Mouse (Mus musculus): Measurements from ENCODE around the gene Ddx55. TPM values are rescaled to one million over a fixed set of nuclear protein-coding genes. Genes with fewer than 3 reads are reported as not detected.
"Not testable (repeated sequence)": the region's sequence is repeated elsewhere in the genome, so short reads cannot be mapped to it uniquely, and the experiment has no call there.

Ddx55 gene
- polyA plus RNA-seq, 1 experiment = 37.9 TPM

GRCm38 (mm10) chr5:124555145-124555544 lies 2.5 kb downstream of the Ddx55 start:
- WGBS = 74% methylated on average over 1 of the region's 1 CpGs
- Histone ChIP-seq H3K4me1 (ENCODE audit: control insufficient read depth, insufficient read depth, low read length) (peaks cover 2% of the 10 kb centered on the region; the same call in 1 of the 2 replicates), H3K4me3 (replicated peaks; ENCODE audit: insufficient read depth, low read depth, low read length) (no peak overlapping the region), H3K27me3 (ENCODE audit: control insufficient read depth, insufficient read depth, low read length) (no peaks in the 10 kb centered on the region), H3K27ac (ENCODE audit: insufficient read depth, low read length) (no peak overlapping the region)
- no peak for DNase-seq
- TF ChIP-seq POLR2A (IDR thresholded peaks at IDR 0.05; ENCODE audit: borderline replicate concordance, insufficient read depth, low read length) = no peak
- no peak for TF ChIP-seq CTCF (IDR thresholded peaks at IDR 0.05; ENCODE audit: borderline replicate concordance, insufficient read depth, low read depth, low read length)

GRCm38 (mm10) chr5:124571068-124571467 lies 18.4 kb downstream of the Ddx55 start:
- TF ChIP-seq CTCF (IDR thresholded peaks at IDR 0.05; ENCODE audit: borderline replicate concordance, insufficient read depth, low read depth, low read length) (no peak), POLR2A (IDR thresholded peaks at IDR 0.05; ENCODE audit: borderline replicate concordance, insufficient read depth, low read length) (0 out of 2 replicates have a peak, but pooled peaks have one; percentile 24)
- WGBS = 15% methylated on average over 12 of the region's 12 CpGs
- no peak overlapping the region for H3K27ac ChIP-seq (ENCODE audit: insufficient read depth, low read length)

GRCm38 (mm10) chr5:124575467-124575866 lies 22.8 kb downstream of the Ddx55 start:
- no peak for TF ChIP-seq POLR2A (IDR thresholded peaks at IDR 0.05; ENCODE audit: borderline replicate concordance, insufficient read depth, low read length)
- no peak for TF ChIP-seq CTCF (IDR thresholded peaks at IDR 0.05; ENCODE audit: borderline replicate concordance, insufficient read depth, low read depth, low read length)
- 91% methylated on average over 7 of the region's 7 CpGs for WGBS
- Histone ChIP-seq H3K4me3 (replicated peaks; ENCODE audit: insufficient read depth, low read depth, low read length) (no peak overlapping the region), H3K27me3 (ENCODE audit: control insufficient read depth, insufficient read depth, low read length) (no peaks in the 10 kb centered on the region), H3K4me1 (ENCODE audit: control insufficient read depth, insufficient read depth, low read length) (peaks cover 5% of the 10 kb centered on the region), H3K27ac (ENCODE audit: insufficient read depth, low read length) (no peak overlapping the region)
- no peak for DNase-seq

More at GRCm38 (mm10) chr5:124571068-124571467, 18.4 kb downstream of the Ddx55 start:
- DNase-seq = peak; percentile 81 to 91
- peaks cover 5% of the 10 kb centered on the region for H3K4me1 ChIP-seq (ENCODE audit: control insufficient read depth, insufficient read depth, low read length)
- no peak overlapping the region for H3K4me3 ChIP-seq (replicated peaks; ENCODE audit: insufficient read depth, low read depth, low read length)
- no peaks in the 10 kb centered on the region for H3K27me3 ChIP-seq (ENCODE audit: control insufficient read depth, insufficient read depth, low read length)

- Histone ChIP-seq H3K4me3 (replicated peaks; ENCODE audit: insufficient read depth, low read depth, low read length) (peak within 1 kb of the TSS; percentile 79), H3K27me3 (ENCODE audit: control insufficient read depth, insufficient read depth, low read length) (no peaks in the 10 kb centered on the region), H3K4me1 (ENCODE audit: control insufficient read depth, insufficient read depth, low read length) (no peaks in the 10 kb centered on the region; the same call in 1 of the 2 replicates), H3K27ac (ENCODE audit: insufficient read depth, low read length) (peak within 1 kb of the TSS; percentile 42; the same call in 1 of the 2 replicates)
- peak; percentile 94 to 95 for DNase-seq
- TF ChIP-seq CTCF (IDR thresholded peaks at IDR 0.05; ENCODE audit: borderline replicate concordance, insufficient read depth, low read depth, low read length) = no peak
- TF ChIP-seq POLR2A (IDR thresholded peaks at IDR 0.05; ENCODE audit: borderline replicate concordance, insufficient read depth, low read length) = peak; percentile 98
- 1% methylated on average over 51 of the region's 51 CpGs for WGBS
Measured at GRCm38 (mm10) chr5:124578633-124579317, 26.1 kb downstream of the Ddx55 start, which contains the start of the genes Eif2b1 and Gtf2h3. Gene Eif2b1 (minus strand): TSS chr5:124579131. Gene Gtf2h3 (plus strand): TSS chr5:124579140.

GRCm38 (mm10) chr5:124582515-124582914 lies 29.9 kb downstream of the Ddx55 start:
- TF ChIP-seq POLR2A (IDR thresholded peaks at IDR 0.05; ENCODE audit: borderline replicate concordance, insufficient read depth, low read length) (no peak), CTCF (IDR thresholded peaks at IDR 0.05; ENCODE audit: borderline replicate concordance, insufficient read depth, low read depth, low read length) (no peak)
- Histone ChIP-seq H3K4me1 (ENCODE audit: control insufficient read depth, insufficient read depth, low read length) (no peaks in the 10 kb centered on the region; the same call in 1 of the 2 replicates), H3K4me3 (replicated peaks; ENCODE audit: insufficient read depth, low read depth, low read length) (no peak overlapping the region), H3K27ac (ENCODE audit: insufficient read depth, low read length) (no peak overlapping the region), H3K27me3 (ENCODE audit: control insufficient read depth, insufficient read depth, low read length) (no peaks in the 10 kb centered on the region)
- WGBS = 74% methylated on average over 5 of the region's 5 CpGs
- DNase-seq = no peak

GRCm38 (mm10) chr5:124592768-124593167 lies 40.1 kb downstream of the Ddx55 start:
- Histone ChIP-seq H3K27me3 (ENCODE audit: control insufficient read depth, insufficient read depth, low read length) (no peaks in the 10 kb centered on the region), H3K4me1 (ENCODE audit: control insufficient read depth, insufficient read depth, low read length) (no peaks in the 10 kb centered on the region), H3K4me3 (replicated peaks; ENCODE audit: insufficient read depth, low read depth, low read length) (no peak overlapping the region), H3K27ac (ENCODE audit: insufficient read depth, low read length) (no peak overlapping the region)
- DNase-seq = no peak
- no peak for TF ChIP-seq POLR2A (IDR thresholded peaks at IDR 0.05; ENCODE audit: borderline replicate concordance, insufficient read depth, low read length)
- no peak for TF ChIP-seq CTCF (IDR thresholded peaks at IDR 0.05; ENCODE audit: borderline replicate concordance, insufficient read depth, low read depth, low read length)
- 97% methylated on average over 3 of the region's 3 CpGs for whole genome bisulfite sequencing

GRCm38 (mm10) chr5:124598224-124599174 lies 45.8 kb downstream of the Ddx55 start:
- WGBS = 3% methylated on average over 30 of the region's 30 CpGs
- no peak for TF ChIP-seq CTCF (IDR thresholded peaks at IDR 0.05; ENCODE audit: borderline replicate concordance, insufficient read depth, low read depth, low read length)
- TF ChIP-seq POLR2A (IDR thresholded peaks at IDR 0.05; ENCODE audit: borderline replicate concordance, insufficient read depth, low read length) = peak; percentile 38; the same call in 1 of the 2 replicates
- H3K27ac ChIP-seq (ENCODE audit: insufficient read depth, low read length) = no peak overlapping the region

GRCm38 (mm10) chr5:124599726-124600125 lies 47.1 kb downstream of the Ddx55 start:
- DNase-seq; H3K27ac ChIP-seq (ENCODE audit: insufficient read depth, low read length); H3K4me3 ChIP-seq (replicated peaks; ENCODE audit: insufficient read depth, low read depth, low read length); H3K27me3 ChIP-seq (ENCODE audit: control insufficient read depth, insufficient read depth, low read length); H3K4me1 ChIP-seq (ENCODE audit: control insufficient read depth, insufficient read depth, low read length): not testable (repeated sequence)
- 51% methylated on average over 8 of the region's 8 CpGs for WGBS

More at GRCm38 (mm10) chr5:124598224-124599174, 45.8 kb downstream of the Ddx55 start:
- H3K4me1 ChIP-seq (ENCODE audit: control insufficient read depth, insufficient read depth, low read length) = no peaks in the 10 kb centered on the region
- peak overlapping the region; percentile 75 for H3K4me3 ChIP-seq (replicated peaks; ENCODE audit: insufficient read depth, low read depth, low read length)
- peak; percentile 91 to 97 for DNase-seq
- H3K27me3 ChIP-seq (ENCODE audit: control insufficient read depth, insufficient read depth, low read length) = no peaks in the 10 kb centered on the region

Measured in cerebellum, adult 2 months (tissue).